Mouse (Mus musculus) macrophage (primary cell): Measurements from ENCODE around the gene Gm21969. TPM values are rescaled to one million over a fixed set of nuclear protein-coding genes. Genes with fewer than 3 reads are reported as not detected.

Source experiments
- H3K27ac ChIP-seq: fragments of 350-480 bp; formaldehyde crosslinking; 2 replicates; pipeline ENCODE4 v1.9.0; 2021
- H3K36me3 ChIP-seq: fragments of 350-480 bp; formaldehyde crosslinking; 2 replicates; pipeline ENCODE4 v1.9.0; 2021; ENCODE audit errors: inconsistent target
- H3K4me3 ChIP-seq: fragments of 350-480 bp; formaldehyde crosslinking; 2 replicates; pipeline ENCODE4 v1.9.0; 2021; ENCODE audit errors: inconsistent target
- H3K79me2 ChIP-seq: fragments of 350-480 bp; formaldehyde crosslinking; 2 replicates; pipeline ENCODE4 v1.9.0; 2021; ENCODE audit errors: inconsistent target
- WGBS: methylation state at CpG from one replicate; pipeline ENCODE4 v1.1.7; 2026; ENCODE audit warnings: inconsistent platforms; ENCODE audit not compliant: missing documents; 5-methylcytosine and 5-hydroxymethylcytosine counted together
- polyA plus RNA-seq: library from polyadenylated mRNA; stranded (reverse); fragments of 250-400 nt; gene quantifications from 3 replicates; pipeline ENCODE4 v1.2.4, GENCODE M21; 2018; ENCODE audit warnings: inconsistent platforms
- total RNA-seq, 78 experiments: library from RNA; depleted of rRNA; stranded (reverse); fragments of 250-400 nt; gene quantifications; 1 replicate in 9 of 78; 2 replicates in 24 of 78; 3 replicates in 43 of 78; 4 replicates in 2 of 78; pipeline ENCODE4 v1.2.4; 2018; ENCODE audit warnings: inconsistent platforms in 56 of 78

The Gm21969 gene
- under 1 TPM in 1 of 26 experiments, not detected in 25; 0.20 TPM for total RNA-seq (2018; cell fraction: chromatin; rRNA removed)
- total RNA-seq (2018; cell fraction: cytosol; rRNA removed): not detected
- not detected for total RNA-seq (2018; cell fraction: nucleus; rRNA removed)
- polyA plus RNA-seq: not detected in 3 replicates

- Histone ChIP-seq H3K27ac (peak within 1 kb of the TSS; percentile 97), H3K4me3 (no peak within 1 kb of the TSS), H3K36me3 (peaks cover 28% of the 10 kb centered on the region), H3K79me2 (peaks cover 61% of the 10 kb centered on the region)
- WGBS: 55% methylated on average over 14 of the region's 14 CpGs
Observed at GRCm38 (mm10) chr4:139602357-139603244, at the start of gene Gm21969. Gene Gm21969 (plus strand): TSS chr4:139603186.

DNA sequence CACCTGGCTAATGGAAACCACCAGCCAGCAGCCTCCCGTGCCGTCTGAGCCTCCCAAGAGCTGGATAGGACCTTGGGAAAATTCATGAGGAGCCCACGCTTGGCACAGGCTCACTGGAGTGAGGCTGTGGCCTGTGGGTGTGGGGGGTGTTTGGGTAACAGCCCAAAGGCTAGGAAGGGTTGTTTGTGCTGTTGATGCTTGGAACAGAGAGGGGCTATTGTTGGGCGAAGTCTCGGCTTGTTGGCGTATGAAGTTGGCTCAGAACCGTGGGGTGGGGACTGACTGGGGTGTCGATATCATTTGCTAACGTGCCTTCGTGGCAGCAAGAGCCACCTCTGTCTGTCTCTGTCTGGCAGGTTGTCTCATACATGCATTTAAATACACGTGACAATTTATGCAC is 47.8 kb upstream of the Gm21969 start:
- H3K36me3 ChIP-seq: no peaks in the 10 kb centered on the region
- H3K79me2 ChIP-seq: no peaks in the 10 kb centered on the region
- 93% methylated on average over 11 of the region's 11 CpGs for WGBS

GRCm38 (mm10) chr4:139555951-139556350 is 47.0 kb upstream of the Gm21969 start:
- H3K27ac ChIP-seq: no peak overlapping the region
- no peaks in the 10 kb centered on the region for H3K79me2 ChIP-seq
- 57% methylated on average over 19 of the region's 19 CpGs for WGBS
- H3K36me3 ChIP-seq: no peaks in the 10 kb centered on the region
- H3K4me3 ChIP-seq: no peak overlapping the region

More for the DNA sequence above, 47.8 kb upstream of the Gm21969 start:
- Histone ChIP-seq H3K4me3 (no peak overlapping the region), H3K27ac (no peak overlapping the region)

DNA sequence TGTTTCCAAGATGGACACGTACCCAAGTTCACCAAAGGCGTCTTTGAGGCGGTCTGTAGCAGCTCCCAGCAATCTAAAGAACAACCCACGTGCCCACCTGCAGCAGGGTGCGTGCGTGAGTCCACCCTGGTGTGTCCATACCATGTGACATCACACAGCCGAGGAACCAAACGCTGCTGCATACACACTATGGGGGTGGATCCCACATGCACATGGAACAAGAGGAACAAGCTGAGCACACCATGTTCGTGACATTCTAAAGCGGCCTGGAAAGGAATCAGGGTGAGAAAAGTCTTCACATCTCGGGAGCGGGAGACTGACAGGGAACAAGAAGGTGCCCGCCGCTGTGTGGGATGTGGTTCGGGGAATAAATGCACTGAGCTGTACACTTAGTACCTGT is 34.6 kb upstream of the Gm21969 start:
- Histone ChIP-seq H3K36me3 (no peaks in the 10 kb centered on the region), H3K27ac (no peak overlapping the region), H3K79me2 (no peaks in the 10 kb centered on the region), H3K4me3 (no peak overlapping the region)
- 82% methylated on average over 15 of the region's 15 CpGs for WGBS

DNA sequence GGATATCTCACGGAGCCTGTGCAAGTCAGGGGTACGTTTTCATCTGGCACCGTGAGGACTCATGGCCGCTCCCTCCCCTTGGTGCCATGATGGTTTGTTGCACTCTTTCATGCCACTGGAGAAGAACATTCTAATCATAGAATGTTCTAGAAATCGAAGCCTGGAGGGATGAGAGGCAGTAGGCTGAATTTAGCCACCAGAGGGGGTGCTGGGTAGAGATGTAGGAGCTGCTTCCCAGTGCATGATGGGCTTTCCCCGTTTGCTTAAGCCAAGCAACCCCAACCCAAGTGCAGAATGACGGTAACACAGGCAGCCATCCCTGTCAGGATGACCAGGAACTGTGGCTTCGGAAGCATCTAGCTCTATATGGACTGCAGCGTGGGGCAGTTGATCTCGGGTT is 32.2 kb upstream of the Gm21969 start:
- Histone ChIP-seq H3K36me3 (no peaks in the 10 kb centered on the region), H3K27ac (no peak overlapping the region), H3K4me3 (no peak overlapping the region), H3K79me2 (peaks cover 5% of the 10 kb centered on the region)
- WGBS: 60% methylated on average over 10 of the region's 10 CpGs

- Histone ChIP-seq H3K27ac (no peak overlapping the region), H3K4me3 (no peak overlapping the region), H3K36me3 (no peaks in the 10 kb centered on the region; the same call in 1 of the 2 replicates), H3K79me2 (peaks cover 28% of the 10 kb centered on the region)
- 87% methylated on average over 12 of the region's 12 CpGs for WGBS
Observed at GRCm38 (mm10) chr4:139572928-139573512, 30.0 kb upstream of the Gm21969 start.

- H3K27ac ChIP-seq: peak overlapping the region; percentile 39
- WGBS: 1% methylated on average over 48 of the region's 52 CpGs
- no peaks in the 10 kb centered on the region; the same call in 1 of the 2 replicates for H3K36me3 ChIP-seq
- H3K79me2 ChIP-seq: peaks cover 40% of the 10 kb centered on the region
- H3K4me3 ChIP-seq: peak overlapping the region; percentile 20; the same call in 1 of the 2 replicates
Observed at GRCm38 (mm10) chr4:139574156-139574798, 28.7 kb upstream of the Gm21969 start.

- WGBS: under 1% methylated on average over 101 of the region's 111 CpGs
- H3K27ac ChIP-seq: no peak overlapping the region
Observed at GRCm38 (mm10) chr4:139574799-139575672, 27.9 kb upstream of the Gm21969 start.

DNA sequence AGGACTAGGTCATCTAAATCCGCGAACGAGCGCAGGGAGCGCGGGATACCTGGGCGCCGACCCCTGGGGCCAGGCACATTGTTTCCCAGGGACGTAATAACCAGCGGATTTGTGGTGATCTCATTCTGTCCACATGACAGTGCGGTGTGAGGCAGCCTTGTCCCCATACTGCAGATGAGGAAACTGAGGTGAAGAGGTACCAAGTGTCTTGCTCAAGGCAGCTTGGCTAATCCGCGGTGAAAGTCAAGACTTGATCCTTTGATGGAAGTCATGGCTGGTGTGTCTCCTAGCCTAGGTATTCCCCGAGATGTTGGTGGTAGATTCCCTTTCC is 27.3 kb upstream of the Gm21969 start:
- H3K4me3 ChIP-seq: peak overlapping the region; percentile 52
- WGBS: 23% methylated on average over 14 of the region's 14 CpGs
- no peak overlapping the region for H3K27ac ChIP-seq
- H3K79me2 ChIP-seq: peaks cover 54% of the 10 kb centered on the region
- no peaks in the 10 kb centered on the region; the same call in 1 of the 2 replicates for H3K36me3 ChIP-seq

More at GRCm38 (mm10) chr4:139574799-139575672, 27.9 kb upstream of the Gm21969 start:
- Histone ChIP-seq H3K36me3 (no peaks in the 10 kb centered on the region; the same call in 1 of the 2 replicates), H3K4me3 (peak overlapping the region; percentile 52), H3K79me2 (peaks cover 48% of the 10 kb centered on the region)

GRCm38 (mm10) chr4:139576251-139576880 is 26.6 kb upstream of the Gm21969 start:
- Histone ChIP-seq H3K4me3 (peak overlapping the region; percentile 52), H3K36me3 (no peaks in the 10 kb centered on the region; the same call in 1 of the 2 replicates), H3K79me2 (peaks cover 61% of the 10 kb centered on the region), H3K27ac (no peak overlapping the region)
- WGBS: 95% methylated on average over 13 of the region's 14 CpGs

DNA sequence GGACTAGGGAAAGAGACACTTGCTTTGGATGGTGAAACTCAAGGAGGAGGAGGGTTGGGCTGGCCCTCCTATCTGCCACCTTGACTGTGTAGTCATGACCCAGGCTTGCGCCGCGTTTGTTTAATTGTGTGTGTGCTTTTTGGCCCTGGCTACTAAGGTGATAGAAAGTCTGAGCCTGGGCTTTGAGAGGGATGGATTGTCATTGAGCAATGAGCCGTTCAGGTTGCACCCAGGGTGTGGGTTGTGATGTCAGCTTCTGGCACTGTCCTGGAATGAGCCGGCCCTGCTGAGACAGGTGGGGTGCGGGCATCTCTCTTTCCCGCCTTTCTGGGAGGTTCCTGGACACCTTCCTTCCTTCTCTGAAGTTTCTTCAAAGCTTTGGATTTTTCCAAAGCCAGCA is 26.0 kb upstream of the Gm21969 start:
- Histone ChIP-seq H3K79me2 (peaks cover 68% of the 10 kb centered on the region), H3K27ac (no peak overlapping the region), H3K36me3 (no peaks in the 10 kb centered on the region; the same call in 1 of the 2 replicates), H3K4me3 (no peak overlapping the region)
- WGBS: 84% methylated on average over 7 of the region's 7 CpGs

- H3K36me3 ChIP-seq: no peaks in the 10 kb centered on the region; the same call in 1 of the 2 replicates
- WGBS: 86% methylated on average over 8 of the region's 8 CpGs
- no peak overlapping the region for H3K27ac ChIP-seq
- H3K79me2 ChIP-seq: peaks cover 81% of the 10 kb centered on the region
- H3K4me3 ChIP-seq: no peak overlapping the region
Observed at GRCm38 (mm10) chr4:139578389-139578788, 24.6 kb upstream of the Gm21969 start.

DNA sequence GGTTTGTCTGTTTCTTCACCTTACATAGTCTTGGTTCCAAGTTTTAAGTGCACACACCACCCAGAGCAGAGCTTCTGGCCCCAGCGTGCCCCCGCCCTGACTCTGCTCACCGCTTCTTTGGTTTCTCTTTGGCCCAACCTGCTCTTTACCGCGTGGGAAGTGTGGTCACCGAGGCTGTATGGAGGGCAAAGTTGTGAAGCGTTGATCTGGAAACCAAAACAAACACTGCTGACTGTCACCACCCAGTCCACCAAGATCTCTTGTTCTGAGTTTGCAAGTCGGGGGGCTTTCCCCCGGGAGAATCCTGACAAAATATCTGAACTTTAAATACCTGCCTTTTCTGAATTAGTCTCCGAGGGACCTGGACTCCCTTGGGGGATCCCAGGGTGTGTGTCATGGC is 24.0 kb upstream of the Gm21969 start:
- 21% methylated on average over 10 of the region's 10 CpGs for WGBS
- peak overlapping the region; percentile 22; the same call in 1 of the 2 replicates for H3K27ac ChIP-seq
- H3K79me2 ChIP-seq: peaks cover 88% of the 10 kb centered on the region

More for the DNA sequence above, 24.0 kb upstream of the Gm21969 start:
- H3K4me3 ChIP-seq: no peak overlapping the region
- no peaks in the 10 kb centered on the region; the same call in 1 of the 2 replicates for H3K36me3 ChIP-seq
